Mouse (Mus musculus) lung, postnatal 25 days (tissue): ENCODE results near the gene Kcnj13.

Experiments used
- DNase-seq: peaks from one replicate; pipeline ENCODE4 v3.0.0; 2022; ENCODE audit warnings: low spot score

The Kcnj13 gene

GRCm38 (mm10) chr1:87394594-87394993 lies at the start of gene Kcnj13:
Gene Kcnj13 (minus strand): TSS chr1:87394729.
- peak; percentile 12 for DNase-seq

- DNase-seq = no peak
Measured at GRCm38 (mm10) chr1:87436583-87436982, 42.1 kb upstream of the Kcnj13 start.

- no peak for DNase-seq
Measured at GRCm38 (mm10) chr1:87435125-87435524, 40.6 kb upstream of the Kcnj13 start.

- no peak for DNase-seq
Measured at GRCm38 (mm10) chr1:87418733-87419132, 24.2 kb upstream of the Kcnj13 start.

- DNase-seq = peak; percentile 39
Measured at GRCm38 (mm10) chr1:87409380-87409779, 14.9 kb upstream of the Kcnj13 start.

- DNase-seq = no peak
Measured at GRCm38 (mm10) chr1:87406012-87406411, 11.5 kb upstream of the Kcnj13 start.

GRCm38 (mm10) chr1:87404710-87405109 lies 10.2 kb upstream of the Kcnj13 start:
- DNase-seq = no peak

GRCm38 (mm10) chr1:87396923-87397586 lies 2.5 kb upstream of the Kcnj13 start:
- peak; percentile 53 for DNase-seq

- peak; percentile 46 for DNase-seq
Measured at GRCm38 (mm10) chr1:87393444-87394195, 909 bp downstream of the Kcnj13 start.

GRCm38 (mm10) chr1:87386436-87387092 lies 8.0 kb downstream of the Kcnj13 start:
- DNase-seq = no peak

GRCm38 (mm10) chr1:87381152-87381551 lies 13.4 kb downstream of the Kcnj13 start:
- no peak for DNase-seq

GRCm38 (mm10) chr1:87379919-87380318 lies 14.6 kb downstream of the Kcnj13 start:
- peak; percentile 45 for DNase-seq

- no peak for DNase-seq
Measured at GRCm38 (mm10) chr1:87378024-87378560, 16.4 kb downstream of the Kcnj13 start.

- no peak for DNase-seq
Measured at GRCm38 (mm10) chr1:87360276-87360675, 34.3 kb downstream of the Kcnj13 start.

- DNase-seq = no peak
Measured at GRCm38 (mm10) chr1:87350576-87350975, 44.0 kb downstream of the Kcnj13 start.
